Mouse (Mus musculus) erythroblast, embryonic 14.5 days (primary cell): Measurements from ENCODE around the gene Lama4. TPM values are rescaled to one million over a fixed set of nuclear protein-coding genes. Genes with fewer than 3 reads are reported as not detected.

Source experiments
- H3K27me3 ChIP-seq: 2 replicates; pipeline ENCODE4 v1.6.1; 2012; ENCODE audit warnings: inconsistent platforms; ENCODE audit not compliant: control insufficient read depth
- H3K36me3 ChIP-seq: 2 replicates; pipeline ENCODE4 v1.6.1; 2012; ENCODE audit warnings: mild to moderate bottlenecking, inconsistent platforms; ENCODE audit not compliant: control insufficient read depth
- H3K4me1 ChIP-seq: 2 replicates; pipeline ENCODE4 v1.6.1; 2012; ENCODE audit warnings: inconsistent platforms; ENCODE audit not compliant: control insufficient read depth
- H3K4me3 ChIP-seq: replicated peaks from 2 replicates; pipeline ENCODE3; 2012; ENCODE audit warnings: moderate library complexity, mild to moderate bottlenecking, inconsistent platforms
- H3K9me3 ChIP-seq: 2 replicates; pipeline ENCODE4 v1.6.1; 2012; ENCODE audit warnings: low read length, inconsistent platforms, mixed read lengths; ENCODE audit not compliant: control insufficient read depth
- GATA1 ChIP-seq: IDR thresholded peaks from 2 replicates; pipeline ENCODE4 v1.6.1; 2012; ENCODE audit warnings: low read length, inconsistent platforms, mixed read lengths
- TAL1 ChIP-seq: IDR thresholded peaks from 3 replicates; pipeline ENCODE4 v1.6.1; 2012; ENCODE audit warnings: low read length, inconsistent platforms, mixed read lengths
- polyA plus RNA-seq: library from polyadenylated mRNA; stranded (reverse); fragments of >175 nt; gene quantifications from 2 replicates; pipeline ENCODE4 v1.2.3, GENCODE M21; 2012

Gene Lama4
- polyA plus RNA-seq, 1 experiment = not detected

- no peak for TF ChIP-seq TAL1
- TF ChIP-seq GATA1 = no peak
- Histone ChIP-seq H3K9me3 (no peaks in the 10 kb centered on the region), H3K4me1 (no peaks in the 10 kb centered on the region), H3K27me3 (peaks cover 7% of the 10 kb centered on the region; the same call in 1 of the 2 replicates), H3K36me3 (peaks cover 6% of the 10 kb centered on the region), H3K4me3 (no peak overlapping the region)
These were observed 192.0 kb downstream of the Lama4 start for GRCm38 (mm10) chr10:39157321-39157720.

DNA sequence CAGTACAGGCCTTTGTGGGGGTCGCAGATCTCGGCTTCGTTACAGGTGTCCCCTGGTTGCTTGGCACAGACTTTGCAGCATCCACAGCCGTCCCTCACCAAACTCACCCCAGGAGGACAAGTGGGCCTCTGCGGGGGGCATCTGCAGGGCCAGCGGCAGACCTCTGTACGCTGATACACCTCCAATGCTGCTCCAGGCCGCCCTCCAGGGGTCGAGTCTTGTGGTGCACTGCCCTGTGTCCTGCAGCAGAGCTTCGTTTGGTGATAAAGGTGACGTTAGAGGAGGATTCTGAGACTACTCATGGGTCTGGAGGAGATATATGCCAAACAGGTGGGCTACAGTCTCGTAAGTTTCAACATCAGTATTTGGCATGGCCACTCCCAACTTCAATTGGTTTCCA, 193.0 kb downstream of the Lama4 start:
- peaks cover 3% of the 10 kb centered on the region for H3K36me3 ChIP-seq
- no peaks in the 10 kb centered on the region for H3K9me3 ChIP-seq
- no peak for TF ChIP-seq TAL1
- no peak for TF ChIP-seq GATA1
- H3K4me3 ChIP-seq = no peak overlapping the region
- H3K4me1 ChIP-seq = no peaks in the 10 kb centered on the region
- peaks cover 7% of the 10 kb centered on the region; the same call in 1 of the 2 replicates for H3K27me3 ChIP-seq

Other genes with a start within 250 kb of the Lama4 start
- not detected in 2 replicates for gene Rfpl4b, start 143.7 kb upstream of the Lama4 start, polyA plus RNA-seq
- 0.12 TPM in 1 of 2 replicates, not detected in the other for gene Fam229b, start 168.4 kb downstream of the Lama4 start, polyA plus RNA-seq
- gene Tube1, start 168.5 kb downstream of the Lama4 start, polyA plus RNA-seq = 0.07 and 0.13 TPM in 2 replicates
- gene Ccn6, start 198.3 kb downstream of the Lama4 start, polyA plus RNA-seq = not detected in 2 replicates